Comparison of ENCODE assay signal across 14 mouse cellular contexts in the genomic region with DNA sequence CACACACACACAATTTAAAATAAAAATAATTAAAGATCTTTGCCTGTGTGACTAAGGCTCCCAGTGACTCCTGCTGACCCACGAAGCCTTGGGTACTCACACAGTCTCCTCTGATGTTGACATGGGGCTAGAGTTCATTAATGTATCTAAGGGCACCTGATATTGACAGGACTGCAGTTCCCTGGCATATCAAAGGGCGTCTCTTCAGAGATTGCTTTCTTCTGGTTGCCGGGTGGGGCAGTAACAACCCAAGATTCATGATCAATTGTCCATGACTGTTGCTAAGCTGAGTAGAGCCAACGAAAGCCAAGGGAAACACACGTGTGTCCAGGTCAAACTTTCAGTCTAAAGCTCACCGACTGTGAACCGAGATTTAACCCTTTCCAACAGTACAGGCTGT. TPM values are rescaled to one million over a fixed set of nuclear protein-coding genes. Genes with fewer than 3 reads are reported as not detected.
DNase-seq lines count a peak whose midpoint lies in the region; TF ChIP-seq lines count a peak whose summit lies in the region.
"Had no signal": no experiment of that assay in that cellular context is flagged by ENCODE, and none has a peak within 500 bp of the region (broad histone marks: within the 10 kb centered on the region; RNA-seq: fewer than 3 reads in every experiment).

No protein-coding gene starts in this region.

- WGBS in limb, embryonic 10.5 days, result 82% methylated on average over 7 of the region's 7 CpGs

- no peaks in the 10 kb centered on the region for H3K27me3 ChIP-seq in limb, embryonic 10.5 days (ENCODE audit: low read depth, poor library complexity, severe bottlenecking)

- no peak overlapping the region for H3K4me3 ChIP-seq in limb, embryonic 10.5 days
- no peak overlapping the region for H3K4me3 ChIP-seq in gastrocnemius, adult 2 months
- H3K4me3 ChIP-seq: heart, embryonic 10.5 days had no signal

- no peak overlapping the region for H3K27ac ChIP-seq in limb, embryonic 10.5 days
- H3K27ac ChIP-seq in gastrocnemius, adult 2 months, result no peak overlapping the region
- H3K27ac ChIP-seq: heart, embryonic 10.5 days had no signal

- intact Hi-C loops in gastrocnemius, adult 2 months (cut with DNase I), result no loop called here

- DNase-seq in spleen, postnatal 36 days (ENCODE audit: low spot score in 2 of 2), result peak; percentile 59 to 63
- DNase-seq in spleen, adult 12 weeks (ENCODE audit: low spot score), result no peak
- peak; percentile 80 for DNase-seq in kidney, adult 9 months
- DNase-seq in limb, embryonic 10.5 days (ENCODE audit: low spot score), result peak; percentile 23
- no peak for DNase-seq in gastrocnemius, adult 2 months
- DNase-seq in urinary bladder, postnatal 14 days (ENCODE audit: low spot score), result no peak
- no peak for DNase-seq in thymus, adult 18-20 months
- DNase-seq: cerebellum, adult 2 months; layer of hippocampus, adult 9-11 months; left cerebral cortex, postnatal 4 days; lung, embryonic 14.5 days; right cerebral cortex, postnatal 4 days; thymus, postnatal 14 days had no signal

- H3K36me3 ChIP-seq in limb, embryonic 10.5 days, result no peaks in the 10 kb centered on the region
- H3K36me3 ChIP-seq: heart, embryonic 10.5 days had no signal

- no peaks in the 10 kb centered on the region for H3K9me3 ChIP-seq in limb, embryonic 10.5 days (replicated peaks)
- H3K9me3 ChIP-seq: heart, embryonic 10.5 days had no signal

- peaks cover 11% of the 10 kb centered on the region for H3K4me1 ChIP-seq in limb, embryonic 10.5 days

- TF ChIP-seq CTCF in gastrocnemius, adult 2 months (IDR thresholded peaks at IDR 0.05), result no peak

RNA-seq across cellular contexts. Expression of a gene that starts 22.0 kb away (rescaled TPM):
- polyA plus RNA-seq in limb, embryonic 10.5 days (2016; fragmentation: Nextera tagmentation; extraction: Ambion mirVana), result 20.9 and 21.2 TPM in 2 replicates
- total RNA-seq in gastrocnemius, adult 2 months (2021), result 10 to 100 TPM; 15.1 to 21.7 TPM

RNA-seq across cellular contexts. Expression of a gene that starts 45.1 kb away (rescaled TPM):
- polyA plus RNA-seq in limb, embryonic 10.5 days (2016; fragmentation: Nextera tagmentation; extraction: Ambion mirVana), result 45.3 and 46.1 TPM in 2 replicates
- total RNA-seq in gastrocnemius, adult 2 months (2021), result 10 to 100 TPM in 1 of 2 experiments, 1 to 10 TPM in 1; 6.9 to 11.9 TPM

Comparison
In these comparisons a context has a peak if more than half of its experiments do, and no peak if none do; other contexts are left out.
1. DNase-seq: peak in spleen, postnatal 36 days (2 of 2), kidney, adult 9 months (single experiment) and limb, embryonic 10.5 days (single experiment); none in spleen, adult 12 weeks (single experiment), gastrocnemius, adult 2 months (single experiment), urinary bladder, postnatal 14 days (single experiment) and thymus, adult 18-20 months (0 of 2).